12 mouse cellular contexts compared by ENCODE assay signal in genomic region chr5:147155449-147156133, GRCm38 (mm10). TPM values are rescaled to one million over a fixed set of nuclear protein-coding genes. Genes with fewer than 3 reads are reported as not detected.
DNase-seq lines count a peak whose midpoint lies in the region; ATAC-seq lines count a peak whose summit lies in the region.
"Had no signal": no experiment of that assay in that cellular context is flagged by ENCODE, and none has a peak within 500 bp of the region (broad histone marks: within the 10 kb centered on the region; RNA-seq: fewer than 3 reads in every experiment).

No protein-coding gene starts in this region.

- 0 out of 2 replicates have a peak, but pooled peaks have one; percentile 43 for ATAC-seq in kidney, embryonic 14.5 days (ENCODE audit: low FRiP score, low TSS enrichment)
- ATAC-seq in midbrain, embryonic 15.5 days (replicated peaks), result peak; percentile 86

- no peak overlapping the region for H3K4me2 ChIP-seq in kidney, embryonic 14.5 days (replicated peaks; ENCODE audit: low read depth, low read length)
- peak overlapping the region; percentile 9 for H3K4me2 ChIP-seq in midbrain, embryonic 15.5 days
- H3K4me2 ChIP-seq: embryonic facial prominence, embryonic 13.5 days; heart, embryonic 15.5 days had no signal

- H3K9ac ChIP-seq in kidney, embryonic 14.5 days (ENCODE audit: low read depth, low read length), result no peak overlapping the region
- 0 out of 2 replicates have a peak overlapping the region, but pooled peaks have one; percentile 1 for H3K9ac ChIP-seq in midbrain, embryonic 15.5 days
- H3K9ac ChIP-seq: embryonic facial prominence, embryonic 13.5 days; heart, embryonic 15.5 days had no signal

- H3K4me1 ChIP-seq in kidney, embryonic 14.5 days (ENCODE audit: control insufficient read depth, insufficient read depth, low read length), result peaks cover 3% of the 10 kb centered on the region; the same call in 1 of the 2 replicates
- peaks cover 18% of the 10 kb centered on the region for H3K4me1 ChIP-seq in midbrain, embryonic 15.5 days
- H3K4me1 ChIP-seq: heart, embryonic 15.5 days had no signal

- no peaks in the 10 kb centered on the region for H3K36me3 ChIP-seq in kidney, embryonic 14.5 days (ENCODE audit: control insufficient read depth, insufficient read depth, low read length)
- no peaks in the 10 kb centered on the region for H3K36me3 ChIP-seq in midbrain, embryonic 15.5 days (replicated peaks)
- H3K36me3 ChIP-seq: embryonic facial prominence, embryonic 13.5 days; heart, embryonic 15.5 days had no signal

- H3K9me3 ChIP-seq in kidney, embryonic 14.5 days (ENCODE audit: control insufficient read depth, low read length), result no peaks in the 10 kb centered on the region
- H3K9me3 ChIP-seq in midbrain, embryonic 15.5 days, result no peaks in the 10 kb centered on the region
- H3K9me3 ChIP-seq: embryonic facial prominence, embryonic 13.5 days; heart, embryonic 15.5 days had no signal

- no peak overlapping the region for H3K27ac ChIP-seq in kidney, embryonic 14.5 days (ENCODE audit: low read depth, low read length)
- H3K27ac ChIP-seq in midbrain, embryonic 15.5 days, result no peak overlapping the region
- H3K27ac ChIP-seq: embryonic facial prominence, embryonic 13.5 days; heart, embryonic 15.5 days had no signal

- 5% methylated on average over 13 of the region's 13 CpGs for WGBS in kidney, embryonic 14.5 days
- 2% methylated on average over 13 of the region's 13 CpGs for WGBS in midbrain, embryonic 15.5 days

- H3K4me3 ChIP-seq in kidney, embryonic 14.5 days (ENCODE audit: low read length), result no peak overlapping the region
- no peak overlapping the region for H3K4me3 ChIP-seq in midbrain, embryonic 15.5 days
- H3K4me3 ChIP-seq: embryonic facial prominence, embryonic 13.5 days; heart, embryonic 15.5 days had no signal

- DNase-seq in kidney, adult 18-20 months, result no peak
- peak; percentile 27 for DNase-seq in brain, adult 2 months (ENCODE audit: low read depth, low spot score)
- peak; percentile 5 for DNase-seq in frontal cortex, postnatal 25 days (ENCODE audit: low spot score in 2 of 2)
- DNase-seq in gastrocnemius, adult 18-20 months (ENCODE audit: low spot score), result no peak
- DNase-seq in ovary, postnatal 14 days (ENCODE audit: low spot score), result no peak
- no peak for DNase-seq in heart, adult 11 months

- H3K27me3 ChIP-seq in kidney, embryonic 14.5 days (ENCODE audit: control insufficient read depth, insufficient read depth, low read length), result no peaks in the 10 kb centered on the region
- peaks cover 23% of the 10 kb centered on the region for H3K27me3 ChIP-seq in midbrain, embryonic 15.5 days (replicated peaks)

RNA-seq across cellular contexts. Expression of gene Gsx1, which starts 32.9 kb away (rescaled TPM):
- not detected in 2 replicates for polyA plus RNA-seq in kidney, embryonic 14.5 days (2014; fragmentation: Nextera tagmentation; extraction: Ambion mirVana)
- 5.5 and 6.7 TPM in 2 replicates for polyA plus RNA-seq in midbrain, embryonic 15.5 days (2015; fragmentation: Nextera tagmentation; extraction: Ambion mirVana)
- total RNA-seq in gastrocnemius, adult 18-20 months (2021), result not detected
- total RNA-seq: megakaryocyte progenitor cell, adult 5-6 weeks had no signal
- polyA plus RNA-seq: C2C12; embryonic facial prominence, embryonic 13.5 days; heart, embryonic 15.5 days had no signal

Comparison
In these comparisons a context has a peak if more than half of its experiments do, and no peak if none do; other contexts are left out.
1. DNase-seq: peak in brain, adult 2 months (single experiment) and frontal cortex, postnatal 25 days (2 of 2); none in kidney, adult 18-20 months (single experiment), gastrocnemius, adult 18-20 months (single experiment), ovary, postnatal 14 days (single experiment) and heart, adult 11 months (single experiment).